Comparison of ENCODE assay signal across 25 mouse cellular contexts in genomic region chr8:115741964-115742363, GRCm38 (mm10).
"Had no signal": no experiment of that assay in that cellular context is flagged by ENCODE, and none has a peak within 500 bp of the region (broad histone marks: within the 10 kb centered on the region; RNA-seq: fewer than 3 reads in every experiment).

No protein-coding gene starts in this region.

- H3K27ac ChIP-seq: heart, adult 2 months; heart, embryonic 13.5 days; heart, embryonic 15.5 days; hindbrain, embryonic 13.5 days; hindbrain, embryonic 15.5 days; hindbrain, postnatal 0 days; kidney, embryonic 15.5 days; kidney, postnatal 0 days; limb, embryonic 13.5 days; limb, embryonic 15.5 days; liver, embryonic 12.5 days; liver, embryonic 14.5 days had no signal

- H3K4me1 ChIP-seq: heart, embryonic 15.5 days; hindbrain, embryonic 13.5 days; hindbrain, embryonic 15.5 days; kidney, embryonic 15.5 days; limb, embryonic 13.5 days; limb, embryonic 15.5 days; liver, embryonic 12.5 days had no signal

- H3K4me3 ChIP-seq: heart, adult 2 months; heart, embryonic 13.5 days; heart, embryonic 15.5 days; hindbrain, embryonic 13.5 days; hindbrain, embryonic 15.5 days; kidney, embryonic 15.5 days; limb, embryonic 13.5 days; limb, embryonic 15.5 days; liver, embryonic 12.5 days had no signal

- H3K27me3 ChIP-seq: heart, embryonic 13.5 days; hindbrain, embryonic 13.5 days; hindbrain, embryonic 15.5 days; kidney, embryonic 15.5 days; limb, embryonic 13.5 days; limb, embryonic 15.5 days; liver, embryonic 12.5 days had no signal

- ATAC-seq: hindbrain, postnatal 0 days; liver, embryonic 12.5 days had no signal

- DNase-seq: gastrocnemius, postnatal 14 days; gastrocnemius, postnatal 36 days; heart, adult 11 months; heart, adult 2 months; heart, postnatal 14 days; heart, postnatal 36 days; kidney, adult 11 months; kidney, adult 2 months; kidney, adult 9 months; kidney, postnatal 14 days; kidney, postnatal 36 days; layer of hippocampus, postnatal 36 days; left cerebral cortex, postnatal 4 days had no signal

- H3K4me2 ChIP-seq: heart, embryonic 11.5 days; heart, embryonic 13.5 days; heart, embryonic 15.5 days; hindbrain, embryonic 13.5 days; hindbrain, embryonic 15.5 days; kidney, embryonic 15.5 days; limb, embryonic 13.5 days; limb, embryonic 15.5 days; liver, embryonic 12.5 days had no signal

- H3K9ac ChIP-seq: heart, embryonic 13.5 days; heart, embryonic 15.5 days; hindbrain, embryonic 13.5 days; hindbrain, embryonic 15.5 days; kidney, embryonic 15.5 days; limb, embryonic 13.5 days; limb, embryonic 15.5 days; liver, embryonic 12.5 days; liver, embryonic 14.5 days had no signal

- H3K36me3 ChIP-seq: heart, embryonic 13.5 days; heart, embryonic 15.5 days; hindbrain, embryonic 13.5 days; hindbrain, embryonic 15.5 days; kidney, embryonic 15.5 days; limb, embryonic 13.5 days; limb, embryonic 15.5 days; liver, embryonic 12.5 days had no signal

- H3K9me3 ChIP-seq: heart, embryonic 13.5 days; heart, embryonic 15.5 days; hindbrain, embryonic 13.5 days; hindbrain, embryonic 15.5 days; kidney, embryonic 15.5 days; limb, embryonic 13.5 days; limb, embryonic 15.5 days; liver, embryonic 12.5 days had no signal
